Mouse (Mus musculus): Measurements from ENCODE around the gene Slc22a20.

GRCm38 (mm10) chr19:6020276-6020675 lies 34.3 kb upstream of the Slc22a20 start:
- TF ChIP-seq POLR2A (IDR thresholded peaks at IDR 0.05; ENCODE audit: insufficient read length, low read depth) (no peak), E2F4 (IDR thresholded peaks at IDR 0.05; ENCODE audit: insufficient read depth) (no peak), USF1 (IDR thresholded peaks at IDR 0.05; ENCODE audit: low read depth) (no peak), TCF12 (IDR thresholded peaks at IDR 0.05; ENCODE audit: insufficient read depth, poor library complexity, severe bottlenecking) (no peak), SRF (IDR thresholded peaks at IDR 0.05; ENCODE audit: control insufficient read depth, insufficient read length, low read depth) (no peak), REST (IDR thresholded peaks at IDR 0.05; ENCODE audit: insufficient read depth, insufficient read length) (no peak), MAX (IDR thresholded peaks at IDR 0.05; ENCODE audit: low read depth) (no peak), MYOD1 (IDR thresholded peaks at IDR 0.05; ENCODE audit: control insufficient read depth in 1 of 3, insufficient read length in 2 of 3, low read depth in 2 of 3) (no peak), POLR2AphosphoS2 (IDR thresholded peaks at IDR 0.05; ENCODE audit: insufficient read length, low read depth) (no peak)
